Mouse (Mus musculus) c-Kit-positive CD71-negative TER-119-negative erythroid progenitor cells, embryonic 14.5 days (primary cell): ENCODE data around the gene Pepd.
"Not testable (repeated sequence)": the region's sequence is repeated elsewhere in the genome, so short reads cannot be mapped to it uniquely, and the experiment has no call there.

Experiments used
- DNase-seq: peaks from one replicate; pipeline ENCODE4 v3.0.0-alpha.2; 2013; ENCODE audit warnings: low read depth

Gene Pepd

GRCm38 (mm10) chr7:34932631-34933030 is 20.5 kb downstream of the Pepd start:
- no peak for DNase-seq

GRCm38 (mm10) chr7:34933142-34933541 is 21.0 kb downstream of the Pepd start:
- no peak for DNase-seq

GRCm38 (mm10) chr7:34936347-34936746 is 24.2 kb downstream of the Pepd start:
- no peak for DNase-seq

- no peak for DNase-seq
Measured at GRCm38 (mm10) chr7:34938636-34939261, 26.6 kb downstream of the Pepd start.

GRCm38 (mm10) chr7:34939262-34939951 is 27.2 kb downstream of the Pepd start:
- no peak for DNase-seq

- no peak for DNase-seq
Measured at GRCm38 (mm10) chr7:34939952-34940312, 27.8 kb downstream of the Pepd start.

GRCm38 (mm10) chr7:34943581-34944123 is 31.5 kb downstream of the Pepd start:
- no peak for DNase-seq

GRCm38 (mm10) chr7:34946269-34946925 is 34.2 kb downstream of the Pepd start:
- no peak for DNase-seq

GRCm38 (mm10) chr7:34954548-34954947 is 42.4 kb downstream of the Pepd start:
- DNase-seq, result no peak

- no peak for DNase-seq
Measured at GRCm38 (mm10) chr7:34955295-34955694, 43.1 kb downstream of the Pepd start.

GRCm38 (mm10) chr7:34957138-34957537 is 45.0 kb downstream of the Pepd start:
- DNase-seq, result no peak

- no peak for DNase-seq
Measured at GRCm38 (mm10) chr7:34963889-34964645, 51.9 kb downstream of the Pepd start.

GRCm38 (mm10) chr7:34967362-34967761 is 55.2 kb downstream of the Pepd start:
- no peak for DNase-seq

- DNase-seq, result no peak
Measured at GRCm38 (mm10) chr7:34968749-34969433, 56.7 kb downstream of the Pepd start.

- no peak for DNase-seq
Measured at GRCm38 (mm10) chr7:34971826-34972225, 59.6 kb downstream of the Pepd start.

- DNase-seq, result no peak
Measured at GRCm38 (mm10) chr7:34972990-34973440, 60.8 kb downstream of the Pepd start.

GRCm38 (mm10) chr7:34973877-34974276 is 61.7 kb downstream of the Pepd start:
- DNase-seq, result no peak

GRCm38 (mm10) chr7:34975913-34976312 is 63.7 kb downstream of the Pepd start:
- no peak for DNase-seq

- DNase-seq, result no peak
Measured at GRCm38 (mm10) chr7:34977403-34977802, 65.2 kb downstream of the Pepd start.

- no peak for DNase-seq
Measured at GRCm38 (mm10) chr7:34981803-34982202, 69.6 kb downstream of the Pepd start.

GRCm38 (mm10) chr7:34982372-34982771 is 70.2 kb downstream of the Pepd start:
- DNase-seq, result not testable (repeated sequence)
